Mouse (Mus musculus): ENCODE data around the gene Olfr91.
"Not testable (repeated sequence)": the region's sequence is repeated elsewhere in the genome, so short reads cannot be mapped to it uniquely, and the experiment has no call there.

- TF ChIP-seq POLR2A (IDR thresholded peaks at IDR 0.05; ENCODE audit: borderline replicate concordance, extremely low read depth, low read depth, low read length); CTCF (IDR thresholded peaks at IDR 0.05; ENCODE audit: insufficient read depth, low read length): not testable (repeated sequence)
These were observed 33.3 kb upstream of the Olfr91 start for GRCm38 (mm10) chr17:37131366-37131765.

All from lung, adult 2 months (tissue).